Mouse (Mus musculus) erythroblast, embryonic 14.5 days (primary cell): ENCODE results near the gene Cdk17.

Experiments used
- GATA1 ChIP-seq: IDR thresholded peaks from 2 replicates; pipeline ENCODE4 v1.6.1; 2012; ENCODE audit warnings: low read length, inconsistent platforms, mixed read lengths
- TAL1 ChIP-seq: IDR thresholded peaks from 3 replicates; pipeline ENCODE4 v1.6.1; 2012; ENCODE audit warnings: low read length, inconsistent platforms, mixed read lengths

DNA sequence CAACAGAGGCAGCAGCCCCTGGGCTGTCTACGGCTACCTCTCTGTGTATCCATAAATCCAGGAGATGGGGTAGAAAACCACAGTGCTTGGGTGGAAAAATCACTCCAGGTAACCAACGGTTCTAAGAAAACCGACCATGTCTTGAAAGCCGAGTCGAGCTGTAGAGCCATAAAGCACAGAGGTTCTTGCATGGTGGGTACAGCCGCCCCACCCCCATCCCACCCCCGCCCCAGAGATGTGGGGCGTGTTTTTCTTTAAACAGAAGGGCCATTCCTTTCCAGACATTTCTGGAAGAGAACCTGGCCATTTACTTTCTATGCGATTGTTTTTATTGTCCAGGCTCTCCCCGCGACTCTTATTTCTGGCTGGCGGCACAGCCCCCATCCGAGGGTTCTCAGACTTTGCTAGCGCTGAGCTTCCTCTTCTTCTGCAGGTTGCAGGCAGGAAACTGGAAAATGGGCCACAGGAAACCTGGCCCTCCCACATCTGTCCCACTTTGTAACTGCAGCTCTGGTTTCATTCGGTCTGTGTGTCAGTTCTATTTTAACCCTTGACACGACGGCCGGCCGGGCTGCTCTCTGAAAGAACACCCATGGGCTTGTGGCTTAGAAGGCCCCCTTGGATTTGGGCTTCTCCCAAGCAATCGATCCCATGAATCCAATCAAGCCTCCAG is 134.0 kb downstream of the Cdk17 start:
- TF ChIP-seq GATA1 (no peak), TAL1 (no peak)
